Mouse (Mus musculus) ZHBTc4 (cell line): ENCODE results near the gene Rrm2.

ENCODE experiments used
- DNase-seq: peaks from one replicate; pipeline ENCODE4 v3.0.0-alpha.2; 2011; ENCODE audit warnings: low read depth, low spot score

Rrm2 gene

DNA sequence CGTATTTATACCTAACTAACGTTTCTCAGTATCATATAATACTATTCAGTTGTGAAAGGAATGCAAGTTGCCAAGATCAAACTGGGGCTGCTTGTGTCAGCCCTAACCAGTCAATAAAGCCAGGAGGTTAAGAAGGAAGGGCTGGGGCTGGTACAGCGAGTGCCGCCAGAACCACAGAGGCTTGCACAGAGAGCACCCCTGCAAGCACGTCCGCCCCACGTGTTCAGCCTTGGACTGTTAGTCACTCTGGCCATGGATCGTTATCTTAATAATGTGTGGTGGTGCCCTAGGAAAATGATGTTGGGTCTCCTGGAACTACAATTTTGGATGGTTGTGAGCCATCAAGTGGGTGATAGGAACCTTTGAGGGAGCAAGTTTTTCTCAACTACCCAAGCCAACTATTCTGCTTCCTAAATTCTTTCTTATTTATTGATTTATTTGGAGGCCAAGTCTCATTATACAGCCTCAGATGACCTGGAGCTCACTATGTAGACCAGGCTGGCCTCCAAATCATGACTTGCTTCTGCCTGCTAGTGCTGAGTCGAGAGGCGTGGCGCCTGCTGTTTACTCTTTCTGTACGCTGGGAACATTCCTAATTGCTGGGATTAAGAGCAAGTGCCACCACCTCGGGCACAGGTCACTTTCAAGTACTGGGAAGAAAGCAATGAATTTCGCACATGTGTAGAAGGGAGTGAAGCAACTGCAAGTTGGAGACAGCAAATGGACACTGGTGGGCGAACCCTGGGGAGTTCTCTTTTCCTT lies 2.4 kb upstream of the Rrm2 start:
- no peak for DNase-seq

DNA sequence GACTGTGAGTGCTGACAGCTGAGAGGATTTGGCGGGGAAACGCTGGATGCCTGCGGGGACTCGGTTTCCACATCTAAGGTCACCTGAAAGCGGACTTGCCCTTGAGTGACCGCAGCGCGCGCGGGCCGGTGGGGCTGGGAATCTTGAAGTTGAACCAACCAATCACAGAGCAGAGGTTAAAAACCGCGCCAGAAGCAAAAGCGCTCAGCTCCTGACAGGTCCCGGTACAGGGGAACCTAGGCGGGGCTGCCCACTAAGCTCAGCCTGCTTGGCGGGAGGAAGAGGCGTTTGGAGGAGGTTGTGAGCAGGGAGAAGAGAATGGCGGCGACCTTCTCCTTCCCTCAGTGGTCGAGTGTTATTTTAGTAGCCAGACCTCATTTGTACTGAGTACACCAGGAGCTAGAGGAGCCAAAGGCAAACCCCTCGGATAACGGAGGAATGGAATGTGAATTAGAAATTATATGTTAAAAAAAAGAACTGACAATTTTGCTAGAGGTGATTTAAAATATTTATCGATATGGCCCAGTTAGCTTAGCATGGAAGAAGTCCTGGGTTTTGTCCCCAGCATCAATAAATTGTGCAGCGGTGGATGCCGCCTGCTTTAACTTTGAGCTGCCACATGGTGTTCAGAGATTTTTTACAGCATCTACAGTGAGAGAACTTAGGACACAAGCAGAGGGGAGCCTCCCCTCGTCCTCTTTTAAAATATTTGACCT lies 1.1 kb upstream of the Rrm2 start:
- peak; percentile 94 for DNase-seq

GRCm38 (mm10) chr12:24707480-24707802 lies 600 bp upstream of the Rrm2 start:
- DNase-seq: peak; percentile 53

GRCm38 (mm10) chr12:24708824-24709218 lies 780 bp downstream of the Rrm2 start:
- DNase-seq: no peak

DNA sequence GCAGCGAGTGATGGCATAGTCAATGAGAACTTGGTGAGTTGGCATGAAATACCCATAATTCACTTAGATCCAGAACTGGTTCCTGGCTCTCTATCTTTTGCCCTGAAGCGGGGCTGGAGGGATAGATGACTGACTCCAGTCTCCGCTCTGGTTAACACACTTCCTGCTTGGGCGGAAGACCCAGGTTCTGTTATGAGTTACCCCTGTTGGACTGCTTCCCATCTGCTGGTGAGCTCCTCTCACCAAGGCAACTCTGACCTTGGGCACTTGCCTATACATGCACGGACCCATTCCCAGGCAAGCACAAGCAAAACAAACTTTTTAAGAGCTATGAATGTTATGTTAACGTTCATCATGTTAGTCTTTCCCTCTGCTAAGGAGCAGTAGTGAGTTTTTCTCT lies 1.4 kb downstream of the Rrm2 start:
- DNase-seq: peak; percentile 34

DNA sequence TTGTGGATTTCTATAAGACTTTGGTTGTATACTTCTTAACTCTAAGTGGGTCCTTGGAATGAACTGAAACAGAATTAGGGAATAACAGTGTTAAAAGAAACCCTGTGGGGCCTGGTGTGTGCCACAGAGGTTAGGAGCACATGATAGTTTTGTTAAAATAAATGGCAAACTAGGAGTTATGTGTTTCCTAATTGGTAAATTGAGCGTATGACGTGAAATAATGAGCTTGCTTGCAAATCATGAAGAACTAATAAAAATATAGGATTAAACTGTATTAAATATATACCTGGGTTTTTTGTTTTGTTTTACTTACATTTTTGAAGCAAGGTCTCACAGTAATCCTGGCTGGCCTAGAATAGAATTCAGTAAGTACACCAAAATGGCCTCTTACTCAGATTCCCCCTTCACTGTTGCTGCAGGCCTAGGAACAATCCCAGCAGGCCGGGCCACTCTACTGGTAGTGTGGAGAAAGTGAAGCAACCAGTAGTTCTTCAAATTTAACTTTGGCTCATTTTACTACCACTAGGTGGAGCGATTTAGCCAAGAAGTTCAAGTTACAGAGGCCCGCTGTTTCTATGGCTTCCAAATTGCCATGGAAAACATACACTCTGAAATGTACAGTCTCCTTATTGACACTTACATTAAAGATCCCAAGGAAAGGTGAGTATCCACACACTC lies 1.9 kb downstream of the Rrm2 start:
- DNase-seq: peak; percentile 94

DNA sequence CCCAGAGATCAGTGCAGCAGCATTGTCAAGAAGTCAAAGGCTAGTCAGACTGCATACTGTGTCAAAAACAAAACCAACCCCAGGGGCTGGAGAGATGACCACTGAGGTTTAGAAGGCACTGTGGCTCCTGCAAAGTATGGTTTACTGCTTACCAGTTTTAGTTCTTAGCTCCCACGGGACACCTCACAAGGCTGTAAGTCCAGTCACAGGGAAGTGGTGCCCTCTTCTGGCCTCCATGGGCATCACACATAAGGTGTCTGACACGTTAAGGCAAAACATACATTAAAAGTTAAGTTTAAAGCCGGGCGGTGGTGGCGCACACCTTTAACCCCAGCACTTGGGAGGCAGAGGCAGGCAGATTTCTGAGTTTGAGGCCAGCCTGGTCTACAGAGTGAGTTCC lies 2.6 kb downstream of the Rrm2 start:
- DNase-seq: peak; percentile 78

GRCm38 (mm10) chr12:24712396-24712795 lies 4.4 kb downstream of the Rrm2 start:
- peak; percentile 63 for DNase-seq

DNA sequence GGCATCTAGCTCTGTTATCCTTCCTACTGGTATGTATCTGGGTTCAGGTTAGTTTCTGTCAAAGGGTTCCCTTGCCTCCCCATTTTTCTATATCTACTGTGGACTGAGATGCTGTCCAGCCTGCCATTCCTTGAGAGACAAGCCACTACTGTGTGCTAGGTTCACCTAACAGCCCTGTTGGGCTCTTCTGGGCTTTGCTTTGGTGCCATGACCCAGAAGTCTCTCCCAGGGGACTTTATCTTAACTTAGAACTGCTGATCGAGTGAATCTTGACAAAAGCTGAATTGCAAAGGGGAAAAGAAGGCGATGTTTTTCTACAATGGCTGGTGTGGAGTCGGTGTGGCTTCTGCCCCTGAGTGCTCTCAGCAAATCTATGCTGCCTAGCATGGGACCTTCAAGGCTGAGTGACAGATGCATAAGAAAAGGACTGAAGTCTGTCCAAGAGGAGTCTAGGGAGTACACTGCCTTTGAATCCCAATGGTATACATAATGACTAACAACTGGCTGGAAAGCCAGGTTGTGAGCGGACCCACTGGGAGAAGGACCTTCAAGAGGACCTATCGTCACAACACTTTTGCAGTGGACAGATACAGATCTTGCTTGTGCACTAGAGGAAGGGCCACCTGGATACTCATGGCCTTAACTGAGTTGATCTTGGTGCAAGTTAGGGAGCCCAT lies 6.7 kb downstream of the Rrm2 start:
- peak; percentile 66 for DNase-seq

DNA sequence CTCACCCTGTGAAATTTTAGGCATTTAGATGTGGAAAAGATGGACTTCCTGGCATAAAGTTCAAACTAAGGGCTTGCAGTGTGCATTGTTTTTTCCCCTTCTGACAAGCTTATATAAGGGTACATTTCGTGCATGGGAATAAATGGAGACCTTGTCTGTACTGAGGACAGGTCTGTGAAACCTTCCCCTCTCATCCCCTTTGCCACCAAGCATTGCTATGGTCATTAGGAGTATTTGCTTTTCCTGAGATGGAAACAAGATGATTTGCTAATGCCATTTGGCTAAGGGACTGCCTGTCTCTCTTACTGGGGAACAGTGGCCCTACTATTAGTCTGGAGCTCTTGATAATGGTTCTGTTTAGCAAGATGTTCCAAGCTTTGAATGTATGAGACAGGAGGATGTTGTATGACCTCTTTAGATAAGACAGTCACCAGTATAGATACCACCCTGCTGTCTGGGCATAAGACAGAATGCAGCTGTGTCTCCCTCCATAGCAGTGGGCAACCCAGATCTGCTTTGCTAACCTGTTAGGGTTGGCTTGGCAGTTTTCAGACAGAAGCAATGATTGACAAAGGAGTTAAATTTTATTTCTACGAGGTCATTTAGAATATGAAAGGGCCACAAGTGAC lies 7.3 kb downstream of the Rrm2 start:
- DNase-seq: no peak

- DNase-seq: peak; percentile 74
These were observed 8.8 kb downstream of the Rrm2 start for GRCm38 (mm10) chr12:24716721-24717301.

DNA sequence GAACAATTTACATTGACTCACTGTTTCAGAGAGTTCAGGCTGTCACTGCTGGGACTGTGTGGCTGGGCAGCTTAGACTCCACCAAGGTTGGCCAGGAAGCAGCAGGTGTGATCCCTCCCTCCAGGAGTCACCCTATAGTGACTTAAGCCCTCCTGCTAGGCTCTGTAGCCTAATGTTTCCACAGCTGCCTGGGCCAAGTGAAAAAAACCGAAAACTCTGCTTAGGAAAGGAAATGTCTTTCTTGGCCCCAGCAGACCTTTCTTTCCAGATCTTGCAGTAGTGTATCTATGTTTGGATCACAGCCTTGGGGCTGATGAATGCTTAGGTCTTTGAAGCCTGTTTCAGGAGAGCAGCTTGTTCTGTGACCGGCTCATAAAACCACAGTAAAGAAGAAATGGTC lies 15.4 kb downstream of the Rrm2 start:
- DNase-seq: no peak

DNA sequence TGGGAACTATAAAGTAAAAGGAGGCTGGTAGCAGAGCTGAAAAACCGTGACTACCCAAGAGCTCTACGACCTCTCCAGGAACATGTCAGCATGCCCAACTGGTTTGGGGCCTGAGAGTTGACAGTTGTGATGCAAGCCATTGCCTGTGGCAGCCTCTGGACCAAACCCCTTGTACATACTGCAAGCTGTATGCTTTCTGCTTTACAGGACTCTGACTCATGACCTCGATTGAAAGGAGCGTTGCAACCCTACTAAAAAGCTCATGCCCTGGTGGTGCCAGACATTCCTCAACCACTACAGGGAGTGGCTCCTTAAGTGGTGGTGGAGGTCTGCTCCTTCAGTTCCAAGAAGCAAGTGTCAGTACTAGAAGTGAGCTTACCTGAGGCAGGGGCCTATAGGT lies 15.8 kb downstream of the Rrm2 start:
- peak; percentile 55 for DNase-seq

- DNase-seq: peak; percentile 92
These were observed 16.3 kb downstream of the Rrm2 start for GRCm38 (mm10) chr12:24724369-24724768.

DNA sequence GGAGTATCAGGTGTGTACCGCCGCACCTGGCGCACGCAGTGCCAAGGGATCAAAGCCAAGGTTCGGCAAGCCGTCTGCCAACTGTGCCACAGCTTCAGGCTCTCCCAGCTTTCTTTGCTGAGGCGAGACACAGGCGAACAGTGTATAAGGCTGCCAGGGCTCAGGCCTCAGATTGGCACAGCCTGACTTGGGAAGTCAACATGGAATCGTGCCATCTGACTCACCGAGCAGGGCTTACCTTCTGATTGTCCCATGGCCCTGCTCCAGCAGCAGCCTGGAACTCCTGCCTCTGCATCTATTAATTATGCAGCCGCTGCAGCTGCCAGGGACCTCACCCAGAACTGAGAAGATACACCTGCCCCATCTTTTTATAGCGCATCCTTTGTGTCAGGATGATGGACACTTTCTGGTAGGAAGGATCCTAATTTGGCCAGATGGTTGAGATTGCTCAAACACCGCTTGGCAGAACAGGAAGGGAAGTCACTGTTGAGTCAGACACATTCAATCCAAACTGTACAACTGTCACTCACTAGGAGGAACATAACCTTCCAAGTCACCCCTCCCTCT lies 26.9 kb downstream of the Rrm2 start:
- no peak for DNase-seq

DNA sequence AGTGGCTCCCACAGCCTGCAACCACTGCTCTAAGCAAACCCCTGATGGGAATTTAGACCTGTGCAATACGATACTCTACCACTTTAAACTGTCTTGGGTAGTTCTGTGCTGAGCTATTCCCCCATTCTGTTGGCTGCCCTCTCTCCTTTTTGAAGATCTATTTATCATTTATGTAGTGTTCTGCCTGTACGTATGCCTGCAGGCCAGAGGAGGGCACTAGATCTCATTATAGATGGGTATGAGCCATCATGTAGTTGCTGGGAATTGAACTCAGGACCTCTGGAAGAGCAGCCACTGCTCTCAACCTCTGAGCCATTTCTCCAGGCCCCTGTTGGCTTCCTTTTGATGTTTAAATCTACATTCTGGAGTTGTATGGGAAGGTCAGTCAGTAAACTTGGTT lies 28.9 kb downstream of the Rrm2 start:
- no peak for DNase-seq

GRCm38 (mm10) chr12:24739963-24740362 lies 31.9 kb downstream of the Rrm2 start:
- DNase-seq: no peak

- peak; percentile 84 for DNase-seq
These were observed 33.5 kb downstream of the Rrm2 start for GRCm38 (mm10) chr12:24741535-24741934.

DNA sequence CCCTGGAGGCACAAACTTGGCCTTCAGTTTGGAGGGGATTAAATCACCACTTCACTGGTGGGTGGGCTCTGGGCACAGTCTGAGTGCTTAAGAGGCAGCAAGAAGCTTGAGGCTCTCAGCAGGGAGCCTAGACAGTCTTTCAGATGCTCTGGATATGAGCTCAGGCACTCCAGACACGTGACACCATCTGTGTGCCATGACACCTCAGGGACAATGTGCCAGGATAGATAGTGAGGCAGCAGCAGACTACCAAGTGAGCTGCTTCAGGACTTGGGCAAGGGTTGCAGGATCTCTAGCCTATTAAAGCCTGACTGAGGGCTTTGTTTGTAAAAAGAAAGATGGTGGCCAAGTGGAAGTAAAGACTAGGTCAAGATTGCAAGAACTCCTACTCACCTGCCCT lies 36.3 kb downstream of the Rrm2 start:
- no peak for DNase-seq

DNA sequence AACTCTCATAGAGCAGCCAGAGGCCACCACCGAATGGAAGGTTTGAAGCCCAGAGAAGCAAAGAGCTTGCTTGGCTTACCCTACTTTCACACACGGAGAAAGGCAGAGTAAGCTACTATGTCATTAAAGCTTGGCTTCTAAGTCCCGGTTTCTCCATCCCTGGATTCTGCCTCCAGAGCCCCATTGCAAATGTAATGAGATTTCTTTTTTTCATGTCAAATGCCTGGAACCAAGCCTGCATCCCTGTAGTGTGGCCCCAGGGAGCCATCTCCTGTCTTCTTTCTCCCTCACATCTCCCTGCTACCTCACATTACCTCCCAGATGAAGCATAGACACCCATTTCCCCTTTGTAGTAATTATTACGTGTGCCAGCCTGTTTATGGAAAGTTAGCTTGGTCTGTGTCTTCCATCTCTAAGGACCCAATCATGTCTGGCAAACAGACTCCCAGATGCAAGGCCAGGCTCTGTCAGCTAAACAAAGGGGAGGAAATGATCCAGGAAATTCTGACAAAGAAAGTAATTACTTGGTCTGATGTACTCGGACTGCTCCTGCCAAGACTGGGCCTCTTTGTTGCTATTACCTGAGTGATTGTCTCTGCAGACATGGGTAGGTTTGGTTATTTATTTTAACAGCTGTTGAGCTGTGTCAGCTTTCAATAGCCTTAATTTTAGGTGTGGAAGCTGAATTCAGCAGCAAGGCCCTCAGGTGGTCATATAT lies 38.7 kb downstream of the Rrm2 start:
- DNase-seq: peak; percentile 82
